Mouse (Mus musculus): Measurements from ENCODE around the gene Cenpt. TPM values are rescaled to one million over a fixed set of nuclear protein-coding genes. Genes with fewer than 3 reads are reported as not detected.

Gene Cenpt
- polyA plus RNA-seq, 1 experiment from 2014 or later = 64.9 TPM

DNA sequence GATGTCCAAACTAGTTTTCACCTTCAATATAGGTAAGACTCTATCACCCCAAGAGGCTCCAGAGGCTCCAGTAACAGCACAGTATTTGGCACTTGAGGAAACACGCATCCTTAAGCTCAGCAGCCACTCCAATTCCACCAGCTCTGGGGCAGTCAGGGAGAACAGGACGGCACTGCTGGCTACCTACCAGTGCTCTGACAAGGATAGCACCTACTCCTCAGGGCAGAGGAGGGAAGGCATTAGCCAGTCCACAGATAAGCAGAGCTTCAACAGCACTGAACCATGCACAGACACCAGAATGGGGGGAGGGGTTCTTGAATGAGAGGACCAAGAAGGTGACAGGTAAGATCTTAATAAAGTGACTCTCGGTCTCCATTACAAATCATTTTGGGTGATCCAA, 33.4 kb downstream of the Cenpt start:
- Histone ChIP-seq H3K9ac (replicated peaks) (no peak overlapping the region), H3K4me3 (replicated peaks) (no peak overlapping the region), H3K36me3 (peaks cover 64% of the 10 kb centered on the region), H3K27me3 (no peaks in the 10 kb centered on the region), H3K27ac (no peak overlapping the region), H3K4me1 (replicated peaks) (peaks cover 11% of the 10 kb centered on the region), H3K9me3 (no peaks in the 10 kb centered on the region), H3K4me2 (replicated peaks) (no peak overlapping the region)
- WGBS = 88% methylated on average over 3 of the region's 3 CpGs
- no peak for ATAC-seq

DNA sequence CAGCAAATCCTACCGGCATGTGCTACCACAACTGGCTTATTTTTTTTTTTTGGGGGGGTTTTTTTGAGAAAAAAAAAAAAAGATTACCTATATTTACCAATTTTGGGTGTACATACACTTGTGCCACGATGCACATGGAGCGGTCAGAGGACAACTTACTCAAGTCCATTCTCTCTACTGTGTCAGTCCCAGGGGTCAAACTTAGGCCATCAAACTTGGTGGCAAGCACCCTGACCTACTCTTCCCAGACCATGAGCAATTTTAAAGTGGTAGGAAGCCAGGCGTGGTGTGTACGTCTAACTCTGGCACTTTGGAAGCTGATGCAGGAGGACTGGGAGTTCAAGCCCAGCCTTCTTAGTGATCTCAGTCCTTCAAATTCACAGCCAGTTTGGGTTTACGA, 39.8 kb downstream of the Cenpt start:
- Histone ChIP-seq H3K4me2 (replicated peaks) (no peak overlapping the region), H3K4me3 (replicated peaks) (no peak overlapping the region), H3K36me3 (peaks cover 31% of the 10 kb centered on the region), H3K4me1 (replicated peaks) (peaks cover 11% of the 10 kb centered on the region; the same call in 1 of the 2 replicates), H3K27me3 (no peaks in the 10 kb centered on the region), H3K27ac (no peak overlapping the region), H3K9me3 (no peaks in the 10 kb centered on the region), H3K9ac (replicated peaks) (no peak overlapping the region)
- no peak for ATAC-seq
- over 99% methylated on average over 6 of the region's 6 CpGs for WGBS

DNA sequence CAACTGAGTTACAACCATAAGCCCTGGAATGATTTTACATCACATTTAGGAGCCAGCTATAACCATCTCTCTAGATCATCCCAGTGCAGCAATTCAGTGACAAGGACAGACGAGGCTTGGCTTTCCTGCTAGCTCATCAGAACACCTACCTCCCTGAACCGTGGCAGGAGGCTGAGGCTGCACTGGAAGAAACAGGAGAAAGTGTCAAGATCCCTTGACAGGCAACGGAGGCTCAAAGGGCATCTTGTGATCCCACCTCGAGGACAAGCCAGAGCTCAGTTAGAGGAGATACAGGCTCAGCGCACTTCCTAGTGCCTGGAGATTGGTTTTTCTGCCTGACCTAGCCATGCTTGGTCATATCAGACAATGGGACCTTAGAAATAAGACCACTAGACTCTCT, 40.6 kb downstream of the Cenpt start:
- no peaks in the 10 kb centered on the region for H3K27me3 ChIP-seq
- peaks cover 11% of the 10 kb centered on the region; the same call in 1 of the 2 replicates for H3K4me1 ChIP-seq (replicated peaks)
- no peak overlapping the region for H3K27ac ChIP-seq
- WGBS = 93% methylated on average over 5 of the region's 5 CpGs
- no peaks in the 10 kb centered on the region for H3K9me3 ChIP-seq
- no peak for ATAC-seq
- peaks cover 26% of the 10 kb centered on the region for H3K36me3 ChIP-seq
- no peak overlapping the region for H3K4me2 ChIP-seq (replicated peaks)
- H3K9ac ChIP-seq (replicated peaks) = no peak overlapping the region
- no peak overlapping the region for H3K4me3 ChIP-seq (replicated peaks)

DNA sequence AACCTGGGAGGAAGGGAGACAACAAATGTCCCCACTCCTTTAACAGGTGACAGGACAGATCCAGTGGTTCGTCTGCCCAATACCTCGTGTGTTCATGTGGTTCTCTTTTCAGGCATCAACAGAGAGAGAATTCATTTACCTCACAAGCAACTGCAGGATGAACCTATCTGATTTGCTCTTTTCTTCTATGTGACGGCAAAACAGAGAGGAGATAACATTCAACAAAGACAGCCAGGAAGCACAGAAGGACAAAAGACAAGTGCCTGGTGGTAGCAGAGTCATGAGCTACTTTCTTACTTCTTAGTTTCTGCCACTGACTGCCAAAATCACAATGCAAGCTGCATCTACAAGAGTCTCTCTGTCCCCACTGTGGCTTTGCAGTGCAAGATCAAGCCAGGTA, 41.5 kb downstream of the Cenpt start:
- WGBS = 81% methylated on average over 3 of the region's 3 CpGs
- no peak overlapping the region for H3K27ac ChIP-seq
- ATAC-seq = no peak

DNA sequence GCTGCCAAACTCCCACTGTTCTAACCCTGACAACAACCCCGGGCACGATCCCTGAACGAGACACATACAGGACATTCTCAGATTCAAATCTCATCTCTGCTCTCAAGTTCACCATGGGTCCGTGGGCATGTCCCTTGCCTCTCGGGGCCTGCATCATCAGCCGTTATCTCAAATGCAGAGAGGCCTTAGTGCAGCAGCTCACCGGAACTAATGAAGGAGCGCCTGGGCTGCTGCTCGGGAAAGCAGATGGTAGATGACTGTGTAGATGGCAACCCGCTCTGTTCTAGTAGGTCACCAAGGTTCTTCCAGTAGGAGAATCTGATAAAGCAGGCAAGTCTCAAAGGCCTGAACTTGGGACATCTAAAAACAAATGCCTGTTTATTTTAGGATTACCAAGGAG, 42.0 kb downstream of the Cenpt start:
- H3K4me3 ChIP-seq (replicated peaks) = no peak overlapping the region
- peaks cover 11% of the 10 kb centered on the region; the same call in 1 of the 2 replicates for H3K4me1 ChIP-seq (replicated peaks)
- no peak for ATAC-seq
- H3K36me3 ChIP-seq = peaks cover 27% of the 10 kb centered on the region
- H3K27ac ChIP-seq = no peak overlapping the region; the same call in 1 of the 2 replicates
- no peak overlapping the region for H3K9ac ChIP-seq (replicated peaks)
- no peaks in the 10 kb centered on the region for H3K9me3 ChIP-seq
- 85% methylated on average over 10 of the region's 10 CpGs for WGBS
- H3K27me3 ChIP-seq = no peaks in the 10 kb centered on the region
- H3K4me2 ChIP-seq (replicated peaks) = no peak overlapping the region

More for the DNA sequence above, 41.5 kb downstream of the Cenpt start:
- no peak overlapping the region for H3K9ac ChIP-seq (replicated peaks)
- H3K4me1 ChIP-seq (replicated peaks) = peaks cover 11% of the 10 kb centered on the region; the same call in 1 of the 2 replicates
- H3K4me2 ChIP-seq (replicated peaks) = no peak overlapping the region
- H3K4me3 ChIP-seq (replicated peaks) = no peak overlapping the region
- H3K9me3 ChIP-seq = no peaks in the 10 kb centered on the region
- no peaks in the 10 kb centered on the region for H3K27me3 ChIP-seq
- H3K36me3 ChIP-seq = peaks cover 27% of the 10 kb centered on the region

DNA sequence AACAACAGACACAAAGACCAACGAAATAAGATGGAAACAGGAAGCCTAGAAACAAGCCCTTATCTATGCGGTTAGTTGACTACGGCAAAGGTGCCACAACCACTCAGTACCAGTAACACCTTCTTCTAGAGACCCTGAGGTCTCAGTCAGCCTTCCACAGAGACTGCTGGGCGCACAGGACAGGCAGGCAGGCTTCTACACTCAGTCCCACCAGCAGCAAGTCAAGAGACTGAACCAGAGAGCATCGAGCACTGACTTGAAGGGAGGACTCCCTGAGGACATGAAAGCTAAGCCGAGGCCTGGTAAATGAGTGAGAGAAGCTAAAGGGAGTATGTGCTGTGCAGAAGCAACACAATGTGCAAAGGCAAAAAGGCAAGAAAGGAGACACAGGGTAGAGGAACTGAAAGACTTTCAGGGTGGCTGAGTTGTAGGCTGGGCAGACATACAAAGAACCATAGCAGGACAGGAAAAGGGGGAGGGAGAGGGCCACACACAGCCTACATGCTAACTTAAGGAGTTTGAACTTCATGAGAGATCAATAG, 42.8 kb downstream of the Cenpt start:
- H3K9ac ChIP-seq (replicated peaks) = no peak overlapping the region
- WGBS = 91% methylated on average over 6 of the region's 6 CpGs
- H3K36me3 ChIP-seq = peaks cover 25% of the 10 kb centered on the region
- H3K27me3 ChIP-seq = no peaks in the 10 kb centered on the region
- H3K9me3 ChIP-seq = no peaks in the 10 kb centered on the region
- H3K4me1 ChIP-seq (replicated peaks) = peaks cover 11% of the 10 kb centered on the region; the same call in 1 of the 2 replicates
- no peak overlapping the region; the same call in 1 of the 2 replicates for H3K27ac ChIP-seq
- no peak overlapping the region for H3K4me2 ChIP-seq (replicated peaks)
- no peak for ATAC-seq
- no peak overlapping the region for H3K4me3 ChIP-seq (replicated peaks)

DNA sequence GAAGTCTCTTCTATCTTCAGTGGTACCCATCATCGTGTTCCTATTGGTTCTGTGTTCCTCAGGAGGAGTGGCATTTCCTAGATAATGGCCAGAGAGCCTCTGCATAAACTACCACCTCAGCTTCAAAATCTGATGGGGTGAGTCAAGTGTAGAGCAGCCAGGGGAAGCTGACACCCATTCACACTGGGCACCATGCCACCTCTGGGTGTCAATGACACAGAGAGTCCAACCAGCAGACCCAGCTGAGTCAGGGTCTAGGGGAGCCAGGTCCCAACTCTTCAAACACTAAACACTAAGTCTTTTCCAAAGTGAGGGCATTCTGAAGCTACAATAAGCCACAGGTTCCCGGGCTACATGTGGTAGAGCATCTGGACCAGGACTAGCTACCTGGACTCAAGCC, 44.6 kb downstream of the Cenpt start:
- 96% methylated on average over 2 of the region's 2 CpGs for WGBS
- no peak for ATAC-seq
- no peak overlapping the region for H3K4me2 ChIP-seq (replicated peaks)

DNA sequence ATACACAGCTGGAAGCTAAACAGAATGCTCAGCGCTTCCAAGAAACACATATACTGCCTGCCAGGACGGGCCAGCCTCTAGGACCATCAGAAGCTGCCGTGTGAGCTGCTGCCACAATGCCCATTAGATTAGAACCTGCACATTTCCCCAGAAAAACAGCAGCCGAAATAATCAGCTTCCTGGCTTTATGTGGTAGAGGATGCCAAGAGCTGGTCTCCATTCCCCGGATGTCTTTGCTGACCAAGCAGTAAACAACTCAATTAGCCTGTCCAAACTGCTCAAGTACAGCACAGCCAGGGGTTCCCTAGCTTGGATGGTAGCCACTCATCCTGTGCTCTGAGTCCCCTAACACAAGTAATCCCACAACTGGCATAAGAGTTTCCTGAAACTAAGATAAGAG, 45.3 kb downstream of the Cenpt start:
- no peak for ATAC-seq
- Histone ChIP-seq H3K36me3 (peaks cover 38% of the 10 kb centered on the region), H3K27me3 (no peaks in the 10 kb centered on the region), H3K4me2 (replicated peaks) (no peak overlapping the region), H3K9me3 (no peaks in the 10 kb centered on the region), H3K4me3 (replicated peaks) (no peak overlapping the region), H3K9ac (replicated peaks) (no peak overlapping the region), H3K4me1 (replicated peaks) (peaks cover 11% of the 10 kb centered on the region; the same call in 1 of the 2 replicates), H3K27ac (no peak overlapping the region)
- 94% methylated on average over 5 of the region's 5 CpGs for WGBS

More for the DNA sequence above, 44.6 kb downstream of the Cenpt start:
- H3K9me3 ChIP-seq = no peaks in the 10 kb centered on the region
- H3K4me3 ChIP-seq (replicated peaks) = no peak overlapping the region
- H3K36me3 ChIP-seq = peaks cover 38% of the 10 kb centered on the region
- H3K9ac ChIP-seq (replicated peaks) = no peak overlapping the region
- H3K27ac ChIP-seq = no peak overlapping the region
- no peaks in the 10 kb centered on the region for H3K27me3 ChIP-seq
- peaks cover 11% of the 10 kb centered on the region; the same call in 1 of the 2 replicates for H3K4me1 ChIP-seq (replicated peaks)

DNA sequence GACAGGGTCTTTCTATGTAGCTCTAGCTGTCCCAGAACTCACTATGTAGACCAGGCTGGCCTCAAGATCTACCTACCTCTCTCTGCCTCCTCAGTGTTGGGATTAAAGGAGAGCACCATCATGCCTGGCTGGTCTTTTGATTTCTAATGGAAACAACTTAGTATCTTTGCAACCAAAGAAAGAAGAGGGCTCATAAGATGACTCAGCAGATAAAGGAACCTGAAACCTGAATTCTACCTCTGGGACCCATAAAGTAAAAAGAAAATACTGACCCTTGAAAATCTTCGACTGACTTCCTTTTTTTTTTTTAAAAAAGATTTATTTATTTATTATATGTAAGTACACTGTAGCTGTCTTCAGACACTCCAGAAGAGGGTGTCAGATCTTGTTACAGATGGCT, 47.1 kb downstream of the Cenpt start:
- no peak overlapping the region for H3K27ac ChIP-seq
- H3K9ac ChIP-seq (replicated peaks) = no peak overlapping the region
- WGBS = 86% methylated on average over 1 of the region's 1 CpGs
- peaks cover 23% of the 10 kb centered on the region for H3K36me3 ChIP-seq
- peaks cover 6% of the 10 kb centered on the region; the same call in 1 of the 2 replicates for H3K4me1 ChIP-seq (replicated peaks)
- no peak overlapping the region for H3K4me3 ChIP-seq (replicated peaks)
- ATAC-seq = no peak
- H3K4me2 ChIP-seq (replicated peaks) = no peak overlapping the region
- H3K27me3 ChIP-seq = no peaks in the 10 kb centered on the region
- no peaks in the 10 kb centered on the region for H3K9me3 ChIP-seq

DNA sequence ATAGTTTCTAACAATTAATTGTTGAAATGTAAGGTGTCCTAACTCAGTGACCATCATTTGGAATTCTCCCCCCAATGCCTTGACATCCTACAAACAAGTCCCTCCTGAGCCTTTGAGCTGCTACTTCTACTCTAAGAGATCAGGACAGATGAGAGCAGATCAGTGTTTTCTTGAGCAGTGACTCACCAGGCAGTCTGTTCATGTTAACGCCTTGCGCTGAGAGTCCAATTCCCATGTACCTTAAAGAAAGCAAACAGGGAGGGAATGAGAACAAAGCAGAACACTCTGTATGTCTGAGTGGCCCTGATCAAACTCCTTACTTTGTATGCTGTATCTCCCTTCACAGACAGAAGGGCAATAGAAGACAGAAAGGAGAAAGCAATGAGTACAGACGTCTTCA, 47.7 kb downstream of the Cenpt start:
- H3K4me3 ChIP-seq (replicated peaks) = no peak overlapping the region
- H3K4me2 ChIP-seq (replicated peaks) = no peak overlapping the region
- WGBS = 77% methylated on average over 3 of the region's 3 CpGs
- no peaks in the 10 kb centered on the region for H3K27me3 ChIP-seq
- H3K27ac ChIP-seq = no peak overlapping the region
- H3K4me1 ChIP-seq (replicated peaks) = peaks cover 2% of the 10 kb centered on the region; the same call in 1 of the 2 replicates
- H3K36me3 ChIP-seq = peaks cover 22% of the 10 kb centered on the region
- H3K9me3 ChIP-seq = no peaks in the 10 kb centered on the region
- H3K9ac ChIP-seq (replicated peaks) = no peak overlapping the region
- ATAC-seq = no peak

DNA sequence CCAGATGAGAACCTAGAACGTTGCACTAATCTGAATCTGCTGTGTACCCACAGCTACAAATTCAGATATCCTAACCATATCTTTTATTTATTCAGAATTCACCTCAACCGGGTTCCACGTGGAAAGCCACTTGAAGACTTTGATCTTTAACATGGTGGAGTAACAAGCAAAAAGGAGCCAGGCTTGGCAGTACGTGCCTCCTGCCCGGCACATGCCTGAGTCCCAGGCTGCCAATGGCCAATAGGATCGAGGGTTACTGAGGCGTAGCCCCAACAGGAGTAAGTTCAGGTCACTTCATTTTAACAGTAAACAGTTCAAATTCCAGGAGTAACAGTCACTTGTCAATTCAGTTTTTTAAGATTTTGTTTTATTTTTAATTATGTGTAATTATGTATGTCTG, 48.3 kb downstream of the Cenpt start:
- Histone ChIP-seq H3K9ac (replicated peaks) (no peak overlapping the region), H3K36me3 (peaks cover 20% of the 10 kb centered on the region), H3K4me1 (replicated peaks) (no peaks in the 10 kb centered on the region), H3K27me3 (no peaks in the 10 kb centered on the region), H3K4me3 (replicated peaks) (no peak overlapping the region), H3K9me3 (no peaks in the 10 kb centered on the region), H3K4me2 (replicated peaks) (no peak overlapping the region), H3K27ac (no peak overlapping the region)
- ATAC-seq = no peak
- WGBS = 94% methylated on average over 7 of the region's 7 CpGs

DNA sequence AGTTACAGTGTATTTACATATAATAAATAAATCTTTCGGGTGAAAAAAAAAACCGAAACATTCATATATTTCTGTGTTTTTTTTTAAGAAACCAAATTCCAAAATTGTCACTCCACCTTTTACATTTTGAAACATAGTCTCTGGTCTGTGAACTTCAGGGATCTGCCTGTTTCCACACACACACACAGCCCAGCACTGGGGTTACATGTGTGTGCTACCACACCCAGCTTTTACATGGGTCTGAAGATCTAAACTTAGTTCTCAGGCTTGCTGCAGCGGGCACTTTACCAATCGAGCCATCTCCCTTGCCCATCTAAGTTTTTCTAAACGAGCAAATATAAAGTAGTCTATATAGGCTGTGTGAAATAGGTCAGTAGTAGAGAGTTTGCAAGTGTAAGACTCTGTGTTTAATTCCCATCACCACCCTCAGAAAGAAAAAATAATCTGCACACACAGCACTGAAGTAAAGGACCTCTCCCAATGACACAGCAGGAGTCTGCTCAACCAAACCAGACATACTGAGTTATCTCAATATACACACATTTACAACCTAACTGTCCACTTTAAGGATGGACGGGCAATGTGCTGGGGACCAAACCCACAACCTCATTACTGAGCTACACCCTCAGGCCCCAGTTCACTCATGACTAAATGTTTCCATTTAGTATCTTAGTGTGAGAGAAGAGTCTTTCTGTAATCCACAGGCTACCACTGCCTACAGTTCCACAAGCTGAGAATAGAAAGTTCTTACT, 51.7 kb downstream of the Cenpt start:
- WGBS = 92% methylated on average over 6 of the region's 6 CpGs
- Histone ChIP-seq H3K27ac (no peak overlapping the region), H3K9me3 (no peaks in the 10 kb centered on the region), H3K27me3 (no peaks in the 10 kb centered on the region), H3K4me1 (replicated peaks) (peaks cover 8% of the 10 kb centered on the region), H3K4me2 (replicated peaks) (no peak overlapping the region), H3K9ac (replicated peaks) (no peak overlapping the region), H3K36me3 (peaks cover 18% of the 10 kb centered on the region), H3K4me3 (replicated peaks) (no peak overlapping the region)
- no peak for ATAC-seq

All from midbrain, embryonic 13.5 days (tissue).